Mouse (Mus musculus): ENCODE measurements around the gene Higd1a. TPM values are rescaled to one million over a fixed set of nuclear protein-coding genes. Genes with fewer than 3 reads are reported as not detected.

The Higd1a gene
- 143 and 154 TPM in 2 replicates for polyA plus RNA-seq (2015; fragmentation: Nextera tagmentation; extraction: Ambion mirVana)

DNA sequence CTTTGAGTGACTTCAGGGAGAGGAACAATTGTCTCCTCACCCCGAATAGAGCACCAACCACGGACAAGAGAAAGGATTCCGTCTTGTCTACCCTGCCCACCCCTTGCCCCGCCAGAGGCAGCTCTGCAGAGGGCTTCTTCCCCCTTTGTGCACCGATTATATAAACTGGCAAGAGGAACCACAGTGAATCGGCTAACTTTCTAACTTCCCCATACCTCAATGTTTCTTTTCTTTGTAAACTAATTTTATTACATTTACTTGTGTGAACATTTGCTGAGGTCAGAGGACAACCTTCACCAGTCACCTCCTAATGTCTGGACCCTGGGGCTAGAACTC lies at the start of gene Higd1a:
Higd1a (minus strand) TSS at position 210 of the 336 bp plus-strand sequence.
- H3K9ac ChIP-seq (ENCODE audit: low read depth, low read length), result peak within 1 kb of the TSS; percentile 85
- no peaks in the 10 kb centered on the region for H3K36me3 ChIP-seq (ENCODE audit: control insufficient read depth, insufficient read depth, low read length)
- H3K27ac ChIP-seq (ENCODE audit: low read length), result peak within 1 kb of the TSS; percentile 93
- ATAC-seq, result no peak
- H3K4me1 ChIP-seq (ENCODE audit: control insufficient read depth, insufficient read depth, low read length), result peaks cover 8% of the 10 kb centered on the region
- H3K4me2 ChIP-seq (ENCODE audit: low read length), result peak within 1 kb of the TSS; percentile 76
- no peaks in the 10 kb centered on the region for H3K9me3 ChIP-seq (replicated peaks; ENCODE audit: control insufficient read depth, low read length, poor library complexity, severe bottlenecking)
- H3K4me3 ChIP-seq (ENCODE audit: low read depth, low read length), result peak within 1 kb of the TSS; percentile 76
- WGBS, result 5% methylated on average over 6 of the region's 6 CpGs
- no peaks in the 10 kb centered on the region for H3K27me3 ChIP-seq (ENCODE audit: control insufficient read depth, insufficient read depth, low read depth, low read length)

DNA sequence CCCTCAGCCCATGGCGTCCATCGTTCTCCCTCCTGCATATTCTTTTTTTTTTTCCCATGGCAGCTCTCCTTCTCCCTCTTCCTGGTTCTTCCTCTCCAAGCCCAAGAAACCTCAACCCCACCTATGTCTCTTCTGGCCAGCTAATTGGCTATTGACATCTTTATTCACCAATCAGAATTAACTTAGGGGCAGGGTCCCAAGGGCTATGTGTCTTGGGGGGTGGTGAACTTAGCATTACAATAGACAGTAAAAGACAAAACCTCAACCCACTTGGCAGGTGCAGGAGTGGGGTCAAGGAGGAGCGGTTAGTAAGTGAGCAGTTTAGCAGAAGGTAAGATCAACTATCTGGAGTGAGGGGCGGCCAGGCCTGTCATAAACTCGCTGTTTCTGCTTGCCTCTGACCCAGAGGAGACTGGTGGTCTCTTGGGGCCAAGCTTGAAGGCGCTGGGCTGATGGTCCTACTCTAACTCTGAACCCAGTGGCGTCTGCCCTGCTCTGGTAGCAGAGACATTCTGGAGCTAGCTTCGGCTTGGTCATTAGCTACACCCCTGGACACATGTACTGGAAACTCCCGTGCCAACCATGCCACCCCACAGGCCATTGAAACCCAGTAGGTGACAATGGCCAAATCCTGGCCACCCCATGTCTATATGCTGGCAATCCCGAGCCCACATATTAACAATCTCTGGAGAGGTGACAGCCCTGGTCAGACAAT lies 49.4 kb upstream of the Higd1a start:
- H3K36me3 ChIP-seq (ENCODE audit: control insufficient read depth, insufficient read depth, low read length), result no peaks in the 10 kb centered on the region
- no peak for ATAC-seq
- H3K4me1 ChIP-seq (ENCODE audit: control insufficient read depth, insufficient read depth, low read length), result no peaks in the 10 kb centered on the region
- H3K9me3 ChIP-seq (replicated peaks; ENCODE audit: control insufficient read depth, low read length, poor library complexity, severe bottlenecking), result no peaks in the 10 kb centered on the region
- 73% methylated on average over 10 of the region's 10 CpGs for WGBS
- no peak overlapping the region for H3K9ac ChIP-seq (ENCODE audit: low read depth, low read length)
- H3K27me3 ChIP-seq (ENCODE audit: control insufficient read depth, insufficient read depth, low read depth, low read length), result no peaks in the 10 kb centered on the region
- H3K4me3 ChIP-seq (ENCODE audit: low read depth, low read length), result no peak overlapping the region
- no peak overlapping the region for H3K4me2 ChIP-seq (ENCODE audit: low read length)
- H3K27ac ChIP-seq (ENCODE audit: low read length), result no peak overlapping the region

DNA sequence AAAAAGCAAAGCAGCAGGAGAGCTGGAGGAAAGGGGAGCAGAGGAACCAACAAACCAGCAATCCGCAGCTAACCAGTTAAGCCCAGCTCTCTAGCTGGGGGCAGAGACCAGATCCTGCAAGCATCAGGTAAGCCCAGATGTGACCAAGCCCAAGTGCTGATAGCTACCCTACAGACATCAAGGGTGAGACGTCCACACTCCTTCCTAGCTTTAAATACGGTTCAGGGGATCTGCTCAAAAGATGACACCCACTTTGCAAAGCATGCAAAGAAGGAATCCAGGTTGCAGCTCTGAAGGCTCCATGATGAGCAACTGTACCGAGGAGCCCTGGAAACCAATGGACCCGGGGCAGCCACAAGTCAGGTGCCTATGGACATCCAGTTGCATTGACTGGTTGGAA lies 48.3 kb upstream of the Higd1a start:
- Histone ChIP-seq H3K4me3 (ENCODE audit: low read depth, low read length) (no peak overlapping the region), H3K27ac (ENCODE audit: low read length) (no peak overlapping the region), H3K27me3 (ENCODE audit: control insufficient read depth, insufficient read depth, low read depth, low read length) (no peaks in the 10 kb centered on the region), H3K9me3 (replicated peaks; ENCODE audit: control insufficient read depth, low read length, poor library complexity, severe bottlenecking) (no peaks in the 10 kb centered on the region), H3K4me1 (ENCODE audit: control insufficient read depth, insufficient read depth, low read length) (no peaks in the 10 kb centered on the region), H3K36me3 (ENCODE audit: control insufficient read depth, insufficient read depth, low read length) (no peaks in the 10 kb centered on the region), H3K4me2 (ENCODE audit: low read length) (no peak overlapping the region), H3K9ac (ENCODE audit: low read depth, low read length) (no peak overlapping the region)
- WGBS, result 86% methylated on average over 5 of the region's 5 CpGs
- ATAC-seq, result no peak

DNA sequence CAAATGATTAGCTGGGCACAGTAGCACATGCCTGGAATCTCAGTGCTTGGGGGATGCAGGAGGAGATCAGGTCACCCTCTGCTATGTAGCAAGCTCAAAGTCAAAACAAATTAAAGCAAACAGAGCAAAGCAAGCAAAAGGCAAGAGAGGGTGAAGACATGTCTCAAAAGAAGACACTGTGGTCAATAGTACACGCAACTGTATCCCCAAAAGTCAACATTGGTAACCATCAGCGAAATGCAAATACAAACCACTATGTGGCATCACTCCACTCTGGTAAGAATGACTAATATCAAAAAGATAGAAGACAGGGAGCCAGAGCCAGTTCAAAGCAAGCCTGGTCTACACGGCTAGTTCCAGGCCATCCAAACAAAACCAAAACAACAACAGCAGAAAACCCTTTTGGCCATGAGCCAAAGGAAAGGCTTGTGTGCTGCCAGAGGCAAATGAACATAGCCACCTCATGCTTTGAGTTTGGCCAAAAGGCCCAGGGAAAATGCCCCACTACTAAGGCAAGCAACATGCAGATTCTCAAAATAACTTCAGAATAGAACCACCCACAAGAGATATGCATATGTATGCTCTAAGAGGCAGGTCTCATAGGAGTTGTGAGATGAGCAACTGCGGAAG lies 47.5 kb upstream of the Higd1a start:
- Histone ChIP-seq H3K4me3 (ENCODE audit: low read depth, low read length) (no peak overlapping the region), H3K4me1 (ENCODE audit: control insufficient read depth, insufficient read depth, low read length) (no peaks in the 10 kb centered on the region), H3K9ac (ENCODE audit: low read depth, low read length) (no peak overlapping the region), H3K4me2 (ENCODE audit: low read length) (no peak overlapping the region), H3K27ac (ENCODE audit: low read length) (no peak overlapping the region), H3K9me3 (replicated peaks; ENCODE audit: control insufficient read depth, low read length, poor library complexity, severe bottlenecking) (no peaks in the 10 kb centered on the region), H3K36me3 (ENCODE audit: control insufficient read depth, insufficient read depth, low read length) (no peaks in the 10 kb centered on the region), H3K27me3 (ENCODE audit: control insufficient read depth, insufficient read depth, low read depth, low read length) (no peaks in the 10 kb centered on the region)
- 79% methylated on average over 4 of the region's 4 CpGs for WGBS
- no peak for ATAC-seq

DNA sequence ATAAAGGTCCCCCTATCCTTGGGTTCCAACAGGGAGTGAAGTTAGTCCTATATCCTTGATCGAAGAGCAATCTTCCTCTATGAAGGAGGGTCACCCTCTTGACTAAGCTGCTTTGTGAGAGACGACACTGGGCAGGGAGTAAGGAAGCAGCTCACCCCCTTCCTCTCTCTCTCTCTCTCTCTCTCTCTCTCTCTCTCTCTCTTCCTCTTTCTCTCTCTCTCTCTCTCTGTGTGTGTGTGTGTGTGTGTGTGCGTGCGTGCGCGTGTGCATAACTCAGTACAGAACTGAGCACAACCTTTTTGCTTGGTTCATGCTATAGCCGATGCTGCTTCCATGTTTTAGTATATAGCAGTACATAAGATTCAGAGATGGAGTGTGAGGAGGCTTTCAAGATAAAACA lies 46.8 kb upstream of the Higd1a start:
- Histone ChIP-seq H3K4me2 (ENCODE audit: low read length) (no peak overlapping the region), H3K27me3 (ENCODE audit: control insufficient read depth, insufficient read depth, low read depth, low read length) (no peaks in the 10 kb centered on the region), H3K9ac (ENCODE audit: low read depth, low read length) (no peak overlapping the region), H3K9me3 (replicated peaks; ENCODE audit: control insufficient read depth, low read length, poor library complexity, severe bottlenecking) (no peaks in the 10 kb centered on the region), H3K36me3 (ENCODE audit: control insufficient read depth, insufficient read depth, low read length) (no peaks in the 10 kb centered on the region), H3K27ac (ENCODE audit: low read length) (no peak overlapping the region), H3K4me3 (ENCODE audit: low read depth, low read length) (no peak overlapping the region), H3K4me1 (ENCODE audit: control insufficient read depth, insufficient read depth, low read length) (no peaks in the 10 kb centered on the region)
- no peak for ATAC-seq
- WGBS, result 92% methylated on average over 7 of the region's 7 CpGs

DNA sequence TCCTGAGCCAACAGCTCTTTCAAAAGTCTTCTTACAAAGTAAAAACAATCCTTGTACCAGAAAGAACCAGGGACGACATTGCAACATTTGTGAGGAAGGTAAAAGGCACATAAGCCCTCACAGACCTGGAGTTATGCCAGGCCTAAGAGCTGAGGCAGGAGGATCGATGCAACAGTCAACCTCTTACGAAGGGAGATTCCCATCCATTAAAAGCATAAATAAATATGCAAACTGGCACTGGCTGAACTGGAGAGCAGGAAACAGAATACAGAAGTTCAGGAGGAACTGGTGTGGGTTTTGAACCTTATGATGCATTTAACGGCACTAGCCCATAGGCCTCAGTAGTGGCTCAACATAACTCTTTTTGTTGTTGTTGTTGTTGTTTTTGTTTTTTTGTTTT lies 46.2 kb upstream of the Higd1a start:
- Histone ChIP-seq H3K27ac (ENCODE audit: low read length) (no peak overlapping the region), H3K4me2 (ENCODE audit: low read length) (no peak overlapping the region), H3K4me3 (ENCODE audit: low read depth, low read length) (no peak overlapping the region), H3K27me3 (ENCODE audit: control insufficient read depth, insufficient read depth, low read depth, low read length) (no peaks in the 10 kb centered on the region), H3K36me3 (ENCODE audit: control insufficient read depth, insufficient read depth, low read length) (no peaks in the 10 kb centered on the region), H3K9ac (ENCODE audit: low read depth, low read length) (no peak overlapping the region), H3K4me1 (ENCODE audit: control insufficient read depth, insufficient read depth, low read length) (no peaks in the 10 kb centered on the region), H3K9me3 (replicated peaks; ENCODE audit: control insufficient read depth, low read length, poor library complexity, severe bottlenecking) (no peaks in the 10 kb centered on the region)
- ATAC-seq, result no peak
- WGBS, result 89% methylated on average over 4 of the region's 4 CpGs

DNA sequence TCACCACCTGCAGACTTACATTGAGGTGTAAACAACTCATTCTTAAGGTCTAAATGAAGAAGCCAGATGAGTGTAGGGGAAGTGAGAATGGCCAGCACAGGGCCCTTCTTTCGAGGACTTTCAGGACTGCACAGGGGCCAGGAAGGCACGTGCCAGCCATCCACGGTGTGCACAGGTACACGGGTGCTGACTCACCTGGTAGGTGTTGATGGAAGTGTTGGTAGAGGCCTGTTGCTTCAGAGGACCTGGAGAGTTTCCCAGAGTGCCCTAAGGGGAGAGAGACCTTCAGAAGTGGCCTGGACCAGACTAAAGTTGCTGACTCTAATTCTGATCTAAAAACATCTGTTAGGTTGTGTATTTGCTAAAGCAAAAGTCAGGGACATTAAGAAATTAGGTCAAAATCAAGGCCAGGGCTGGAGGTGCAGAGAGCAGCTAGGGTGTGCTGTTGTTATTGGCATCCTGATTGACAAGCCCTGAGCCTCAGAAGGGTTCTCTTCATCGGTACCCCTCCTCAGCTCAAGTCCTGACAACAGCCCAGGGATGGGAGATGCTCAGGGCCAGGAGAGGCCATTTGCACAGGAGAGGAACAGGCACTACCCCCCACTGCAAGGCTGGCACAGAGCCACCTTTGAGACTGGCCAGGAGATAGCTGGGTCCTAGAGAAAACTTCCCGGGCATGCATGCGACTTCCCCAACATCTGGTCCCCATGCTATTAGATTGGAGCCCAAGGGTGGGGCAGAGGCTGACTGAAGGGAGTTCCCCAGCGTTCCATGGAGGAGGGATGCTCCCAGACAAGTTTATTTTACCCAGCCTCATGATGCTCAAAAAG lies 45.5 kb upstream of the Higd1a start:
- no peak for ATAC-seq
- H3K9ac ChIP-seq (ENCODE audit: low read depth, low read length), result no peak overlapping the region
- H3K27ac ChIP-seq (ENCODE audit: low read length), result no peak overlapping the region
- no peaks in the 10 kb centered on the region for H3K4me1 ChIP-seq (ENCODE audit: control insufficient read depth, insufficient read depth, low read length)
- H3K36me3 ChIP-seq (ENCODE audit: control insufficient read depth, insufficient read depth, low read length), result no peaks in the 10 kb centered on the region
- WGBS, result 85% methylated on average over 8 of the region's 8 CpGs
- H3K27me3 ChIP-seq (ENCODE audit: control insufficient read depth, insufficient read depth, low read depth, low read length), result no peaks in the 10 kb centered on the region
- no peak overlapping the region for H3K4me2 ChIP-seq (ENCODE audit: low read length)
- H3K9me3 ChIP-seq (replicated peaks; ENCODE audit: control insufficient read depth, low read length, poor library complexity, severe bottlenecking), result no peaks in the 10 kb centered on the region
- no peak overlapping the region for H3K4me3 ChIP-seq (ENCODE audit: low read depth, low read length)

DNA sequence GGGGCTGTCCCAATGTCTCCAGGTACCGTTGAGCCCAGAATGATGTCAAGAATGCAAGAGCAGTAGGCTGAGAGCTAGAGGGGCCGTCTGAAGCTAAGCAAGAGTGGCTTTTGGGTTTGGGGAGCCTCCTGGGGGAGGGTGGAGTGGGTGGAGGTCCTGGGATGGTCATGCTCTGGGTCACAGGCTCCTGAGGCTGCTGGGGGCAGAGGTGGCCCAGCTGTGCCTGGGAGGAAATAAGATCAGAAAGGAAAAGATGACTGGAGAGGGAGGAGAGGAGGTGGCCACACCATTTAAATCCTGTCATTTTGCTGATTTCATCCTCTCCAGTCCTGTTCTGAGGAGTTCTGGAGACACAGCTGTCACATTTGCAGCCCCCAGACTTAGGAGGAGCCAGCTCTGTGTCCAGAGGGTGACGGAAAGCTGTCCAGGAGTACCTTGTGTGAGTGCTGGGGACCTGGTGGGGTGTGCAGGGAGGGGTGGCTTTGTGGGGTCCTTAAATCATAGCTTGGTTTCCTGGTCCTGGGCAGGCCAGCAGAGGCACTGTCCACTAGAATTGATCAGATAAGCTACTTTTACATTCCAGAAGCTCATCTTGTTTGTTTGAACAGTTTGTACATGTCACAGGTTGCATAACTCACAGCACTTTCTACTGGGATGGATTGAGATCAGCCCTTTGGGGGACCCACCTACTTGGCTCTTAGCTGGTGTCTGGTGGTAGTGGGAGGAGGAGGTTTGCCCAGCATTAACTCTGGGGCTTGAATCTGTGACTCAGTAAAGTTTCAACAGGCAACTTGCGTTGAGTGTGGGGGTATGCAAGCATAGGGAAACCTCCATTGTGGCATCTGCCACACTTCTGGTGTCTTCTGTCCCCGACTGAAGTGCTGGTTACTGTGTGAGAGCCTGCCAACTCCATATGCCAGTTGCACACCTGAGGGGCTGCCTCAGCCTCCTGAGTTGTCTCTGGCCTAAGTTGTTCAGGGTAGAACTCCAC lies 43.8 kb upstream of the Higd1a start:
- no peak overlapping the region for H3K4me2 ChIP-seq (ENCODE audit: low read length)
- no peak overlapping the region for H3K27ac ChIP-seq (ENCODE audit: low read length)
- ATAC-seq, result no peak
- H3K4me1 ChIP-seq (ENCODE audit: control insufficient read depth, insufficient read depth, low read length), result no peaks in the 10 kb centered on the region
- H3K27me3 ChIP-seq (ENCODE audit: control insufficient read depth, insufficient read depth, low read depth, low read length), result no peaks in the 10 kb centered on the region
- 82% methylated on average over 5 of the region's 5 CpGs for WGBS
- no peaks in the 10 kb centered on the region for H3K36me3 ChIP-seq (ENCODE audit: control insufficient read depth, insufficient read depth, low read length)
- no peaks in the 10 kb centered on the region for H3K9me3 ChIP-seq (replicated peaks; ENCODE audit: control insufficient read depth, low read length, poor library complexity, severe bottlenecking)
- H3K4me3 ChIP-seq (ENCODE audit: low read depth, low read length), result no peak overlapping the region
- no peak overlapping the region for H3K9ac ChIP-seq (ENCODE audit: low read depth, low read length)

Measured in midbrain, embryonic 16.5 days (tissue).